Mouse (Mus musculus) CD4-positive, CD25-positive, alpha-beta regulatory T cell, adult 9 weeks (primary cell): ENCODE results near the gene Tnnt3. TPM values are rescaled to one million over a fixed set of nuclear protein-coding genes. Genes with fewer than 3 reads are reported as not detected.

ENCODE experiments used
- polyA plus RNA-seq: library from polyadenylated mRNA; unstranded; fragments of 100-300 nt; shearing (Covaris generic); gene quantifications from one replicate; pipeline ENCODE4 v1.2.1, GENCODE M21; 2017

Gene Tnnt3
- polyA plus RNA-seq: 5.5 TPM

GRCm38 (mm10) chr7:142498575-142498974, at the start of gene Tnnt3:
Tnnt3 (plus strand) TSS chr7:142498836.

GRCm38 (mm10) chr7:142460636-142461077, 38.0 kb upstream of the Tnnt3 start, which contains the start of gene Lsp1:
Lsp1 (plus strand) TSS chr7:142460809.

GRCm38 (mm10) chr7:142532671-142533058, 34.0 kb downstream of the Tnnt3 start, which contains the start of gene Mrpl23:
Mrpl23 (plus strand) TSS chr7:142532686.

Other genes starting within 250 kb of the Tnnt3 start
- gene Gm2431, start 240.5 kb upstream of the Tnnt3 start, polyA plus RNA-seq: not detected
- not detected for gene Gm4559, start 224.5 kb upstream of the Tnnt3 start, polyA plus RNA-seq
- not detected for gene Krtap5-1, start 201.7 kb upstream of the Tnnt3 start, polyA plus RNA-seq
- gene Krtap5-4, start 195.3 kb upstream of the Tnnt3 start, polyA plus RNA-seq: not detected
- 4.2 TPM for gene Ifitm10, start 125.1 kb upstream of the Tnnt3 start, polyA plus RNA-seq
- gene Gm49369, start 116.2 kb upstream of the Tnnt3 start, polyA plus RNA-seq: 2.0 TPM
- 438 TPM for gene Ctsd, start 110.8 kb upstream of the Tnnt3 start, polyA plus RNA-seq
- not detected for gene Syt8, start 64.0 kb upstream of the Tnnt3 start, polyA plus RNA-seq
- not detected for gene Tnni2, start 57.0 kb upstream of the Tnnt3 start, polyA plus RNA-seq
- 1,165 TPM for gene Lsp1, start 38.0 kb upstream of the Tnnt3 start, polyA plus RNA-seq
- 4.7 TPM for gene Mrpl23, start 33.9 kb downstream of the Tnnt3 start, polyA plus RNA-seq
- 0.55 TPM for gene Igf2, start 168.0 kb downstream of the Tnnt3 start, polyA plus RNA-seq
- gene Gm49394, start 171.1 kb downstream of the Tnnt3 start, polyA plus RNA-seq: not detected
- not detected for gene Ins2, start 244.5 kb downstream of the Tnnt3 start, polyA plus RNA-seq